Mouse (Mus musculus) frontal cortex, postnatal 36 days (tissue): Measurements from ENCODE around the gene Fam181a.
A peak's percentile ranks its signal among the peaks of the same experiment; 100 is the strongest.

Source experiments
- DNase-seq, 2 experiments: peaks; one replicate each; pipeline ENCODE4 v3.0.0; 2022; ENCODE audit warnings: low spot score in 2 of 2

Gene Fam181a

GRCm38 (mm10) chr12:103314640-103315361, 4.0 kb downstream of the Fam181a start:
- DNase-seq: no peak

GRCm38 (mm10) chr12:103315831-103316545, 5.2 kb downstream of the Fam181a start:
- no peak for DNase-seq

GRCm38 (mm10) chr12:103322801-103323200, 12.0 kb downstream of the Fam181a start:
- peak in 1 of 2 experiments; percentile 30 for DNase-seq

- DNase-seq: peak; percentile 80 to 88
Measured at GRCm38 (mm10) chr12:103325156-103325857, 14.5 kb downstream of the Fam181a start.

- DNase-seq: no peak
Measured at GRCm38 (mm10) chr12:103326569-103326968, 15.8 kb downstream of the Fam181a start.

- no peak for DNase-seq
Measured at GRCm38 (mm10) chr12:103327107-103327506, 16.3 kb downstream of the Fam181a start.

- no peak for DNase-seq
Measured at GRCm38 (mm10) chr12:103328448-103329191, 17.8 kb downstream of the Fam181a start.

- DNase-seq: no peak
Measured at GRCm38 (mm10) chr12:103331491-103331890, 20.7 kb downstream of the Fam181a start.

- no peak for DNase-seq
Measured at GRCm38 (mm10) chr12:103332879-103333278, 22.1 kb downstream of the Fam181a start.

- DNase-seq: no peak
Measured at GRCm38 (mm10) chr12:103333426-103333825, 22.7 kb downstream of the Fam181a start.

GRCm38 (mm10) chr12:103336766-103337165, 26.0 kb downstream of the Fam181a start:
- no peak for DNase-seq

GRCm38 (mm10) chr12:103338162-103338798, 27.5 kb downstream of the Fam181a start:
- no peak for DNase-seq

- no peak for DNase-seq
Measured at GRCm38 (mm10) chr12:103341212-103341611, 30.4 kb downstream of the Fam181a start.

- no peak for DNase-seq
Measured at GRCm38 (mm10) chr12:103343456-103343855, 32.7 kb downstream of the Fam181a start.

- DNase-seq: no peak
Measured at GRCm38 (mm10) chr12:103344934-103345333, 34.2 kb downstream of the Fam181a start.

GRCm38 (mm10) chr12:103346945-103347344, 36.2 kb downstream of the Fam181a start:
- DNase-seq: peak; percentile 48 to 59

GRCm38 (mm10) chr12:103347406-103347805, 36.6 kb downstream of the Fam181a start:
- no peak for DNase-seq

GRCm38 (mm10) chr12:103348506-103348905, 37.7 kb downstream of the Fam181a start:
- DNase-seq: peak; percentile 86

- DNase-seq: no peak
Measured at GRCm38 (mm10) chr12:103352735-103353134, 42.0 kb downstream of the Fam181a start.

GRCm38 (mm10) chr12:103353538-103353937, 42.8 kb downstream of the Fam181a start:
- peak; percentile 36 to 45 for DNase-seq

- no peak for DNase-seq
Measured at GRCm38 (mm10) chr12:103355746-103356414, 45.1 kb downstream of the Fam181a start, which contains the start of gene Asb2. Gene Asb2, minus strand, starts transcription at chr12:103356001.
